Mouse (Mus musculus): ENCODE data around the gene Scaf11.

DNA sequence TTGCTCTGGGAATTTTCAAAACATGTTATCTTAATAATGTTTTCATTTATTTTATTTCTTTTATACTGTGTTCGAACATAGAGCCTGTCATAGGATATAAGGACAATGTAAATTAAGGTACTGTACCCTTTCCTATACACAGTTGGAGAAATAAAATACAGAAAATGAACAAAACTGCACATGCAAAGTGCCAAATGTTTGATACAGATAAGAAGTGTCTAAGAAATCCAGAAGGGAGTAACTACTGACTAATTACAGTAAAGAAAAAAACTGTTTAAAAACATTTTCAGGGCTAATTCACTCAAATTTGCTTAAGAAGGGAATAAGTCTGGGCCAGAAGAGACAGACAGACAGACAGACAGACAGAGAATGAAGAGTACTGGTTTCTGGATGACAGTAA is 7.3 kb downstream of the Scaf11 start:
- no peak for TF ChIP-seq CTCF (IDR thresholded peaks at IDR 0.05)
- no peak for TF ChIP-seq EP300 (IDR thresholded peaks at IDR 0.05; ENCODE audit: insufficient read depth, low read depth, low read length)

Data from heart, adult 2 months (tissue).